Mouse (Mus musculus) forebrain, embryonic 10.5 days (tissue): ENCODE measurements around the gene Nfu1. TPM values are rescaled to one million over a fixed set of nuclear protein-coding genes. Genes with fewer than 3 reads are reported as not detected.
A peak's percentile ranks its signal among the peaks of the same experiment; 100 is the strongest.
"Not testable (repeated sequence)": the region's sequence is repeated elsewhere in the genome, so short reads cannot be mapped to it uniquely, and the experiment has no call there.

Experiments used
- DNase-seq: peaks from one replicate; pipeline ENCODE4 v3.0.0-alpha.2; 2017; ENCODE audit warnings: low spot score; ENCODE audit errors: extremely low spot score
- H3K27ac ChIP-seq: fragments of 300-500 bp; sonication (generic); 2 replicates; pipeline ENCODE4 v1.5.1; 2016; ENCODE audit warnings: mild to moderate bottlenecking
- H3K27me3 ChIP-seq: fragments of 300-500 bp; sonication (generic); 2 replicates; pipeline ENCODE4 v1.6.1; 2016; ENCODE audit warnings: mild to moderate bottlenecking; ENCODE audit not compliant: poor library complexity, severe bottlenecking
- H3K36me3 ChIP-seq: fragments of 300-500 bp; sonication (generic); replicated peaks from 2 replicates; pipeline ENCODE4 v1.6.1; 2016; ENCODE audit warnings: mild to moderate bottlenecking, moderate library complexity
- H3K4me1 ChIP-seq: fragments of 300-500 bp; sonication (generic); 2 replicates; pipeline ENCODE4 v1.6.1; 2016
- H3K4me3 ChIP-seq: fragments of 300-500 bp; sonication (generic); 2 replicates; pipeline ENCODE4 v1.5.1; 2016; ENCODE audit warnings: mild to moderate bottlenecking, moderate library complexity
- H3K9me3 ChIP-seq: fragments of 300-500 bp; sonication (generic); 2 replicates; pipeline ENCODE4 v1.6.1; 2016; ENCODE audit warnings: mild to moderate bottlenecking, moderate library complexity
- WGBS: fragments of 180-500 bp; shearing (Covaris S2); methylation state at CpG from one replicate; pipeline ENCODE4 v1.1.7; 2016; 5-methylcytosine and 5-hydroxymethylcytosine counted together
- polyA plus RNA-seq: library from polyadenylated mRNA; unstranded; fragments of >200 nt; fragmentation: Nextera tagmentation; extraction: Ambion mirVana; gene quantifications from 2 replicates; pipeline ENCODE4 v1.2.1, GENCODE M21; 2016

Gene Nfu1
- polyA plus RNA-seq, 1 experiment from 2014 or later: 88.2 TPM

- no peaks in the 10 kb centered on the region for H3K4me1 ChIP-seq
- H3K9me3 ChIP-seq: no peaks in the 10 kb centered on the region
- H3K27ac ChIP-seq: no peak overlapping the region
- H3K4me3 ChIP-seq: no peak overlapping the region
- peaks cover 34% of the 10 kb centered on the region for H3K36me3 ChIP-seq
- no peak for DNase-seq
- no peaks in the 10 kb centered on the region for H3K27me3 ChIP-seq
- 87% methylated on average over 3 of the region's 3 CpGs for WGBS
These were observed 23.4 kb downstream of the Nfu1 start for GRCm38 (mm10) chr6:87032401-87032800.

- H3K27ac ChIP-seq: no peak overlapping the region
- no peaks in the 10 kb centered on the region for H3K9me3 ChIP-seq
- H3K27me3 ChIP-seq: no peaks in the 10 kb centered on the region
- no peak for DNase-seq
- 96% methylated on average over 3 of the region's 3 CpGs for WGBS
- H3K4me1 ChIP-seq: no peaks in the 10 kb centered on the region
- H3K4me3 ChIP-seq: no peak overlapping the region
- H3K36me3 ChIP-seq: peaks cover 14% of the 10 kb centered on the region
These were observed 25.4 kb downstream of the Nfu1 start for GRCm38 (mm10) chr6:87034395-87034794.

GRCm38 (mm10) chr6:87037826-87038620 lies 29.0 kb downstream of the Nfu1 start:
- Histone ChIP-seq H3K9me3 (no peaks in the 10 kb centered on the region), H3K27ac (no peak overlapping the region), H3K27me3 (no peaks in the 10 kb centered on the region), H3K4me3 (no peak overlapping the region), H3K4me1 (peaks cover 12% of the 10 kb centered on the region; the same call in 1 of the 2 replicates), H3K36me3 (no peaks in the 10 kb centered on the region)
- 85% methylated on average over 10 of the region's 10 CpGs for whole genome bisulfite sequencing
- DNase-seq: no peak

GRCm38 (mm10) chr6:87039161-87039560 lies 30.1 kb downstream of the Nfu1 start:
- no peak overlapping the region for H3K27ac ChIP-seq
- H3K4me1 ChIP-seq: peaks cover 21% of the 10 kb centered on the region
- DNase-seq: no peak
- H3K9me3 ChIP-seq: no peaks in the 10 kb centered on the region
- WGBS: 90% methylated on average over 8 of the region's 8 CpGs
- H3K4me3 ChIP-seq: no peak overlapping the region
- H3K36me3 ChIP-seq: no peaks in the 10 kb centered on the region
- no peaks in the 10 kb centered on the region for H3K27me3 ChIP-seq

GRCm38 (mm10) chr6:87040971-87041370 lies 31.9 kb downstream of the Nfu1 start:
- WGBS: 88% methylated on average over 4 of the region's 4 CpGs
- Histone ChIP-seq H3K4me3 (no peak overlapping the region), H3K27me3 (no peaks in the 10 kb centered on the region), H3K9me3 (no peaks in the 10 kb centered on the region), H3K36me3 (no peaks in the 10 kb centered on the region), H3K27ac (0 out of 2 replicates have a peak overlapping the region, but pooled peaks have one; percentile 40), H3K4me1 (peaks cover 23% of the 10 kb centered on the region)
- no peak for DNase-seq

GRCm38 (mm10) chr6:87041431-87041830 lies 32.4 kb downstream of the Nfu1 start:
- DNase-seq: no peak
- H3K36me3 ChIP-seq: no peaks in the 10 kb centered on the region
- no peaks in the 10 kb centered on the region for H3K27me3 ChIP-seq
- no peaks in the 10 kb centered on the region for H3K9me3 ChIP-seq
- WGBS: 89% methylated on average over 7 of the region's 7 CpGs
- peak overlapping the region; percentile 77 for H3K4me3 ChIP-seq
- H3K27ac ChIP-seq: 0 out of 2 replicates have a peak overlapping the region, but pooled peaks have one; percentile 94
- peaks cover 23% of the 10 kb centered on the region for H3K4me1 ChIP-seq

GRCm38 (mm10) chr6:87042004-87042336 lies 32.9 kb downstream of the Nfu1 start:
- under 1% methylated on average over 11 of the region's 11 CpGs for WGBS
- Histone ChIP-seq H3K9me3 (no peaks in the 10 kb centered on the region), H3K36me3 (no peaks in the 10 kb centered on the region), H3K27me3 (no peaks in the 10 kb centered on the region), H3K27ac (peak overlapping the region; percentile 94), H3K4me3 (peak overlapping the region; percentile 77), H3K4me1 (peaks cover 23% of the 10 kb centered on the region)
- no peak for DNase-seq

- WGBS: under 1% methylated on average over 68 of the region's 68 CpGs
- peak; percentile 88 for DNase-seq
- H3K27ac ChIP-seq: peak within 1 kb of the TSS; percentile 94
- no peaks in the 10 kb centered on the region for H3K27me3 ChIP-seq
- no peaks in the 10 kb centered on the region for H3K9me3 ChIP-seq
- peak within 1 kb of the TSS; percentile 77 for H3K4me3 ChIP-seq
- peaks cover 1% of the 10 kb centered on the region; the same call in 1 of the 2 replicates for H3K36me3 ChIP-seq
- peaks cover 23% of the 10 kb centered on the region for H3K4me1 ChIP-seq
These were observed 33.5 kb downstream of the Nfu1 start, which contains the start of gene Gfpt1 for GRCm38 (mm10) chr6:87042337-87043130. Gfpt1 (plus strand) TSS chr6:87042846.

GRCm38 (mm10) chr6:87043131-87043516 lies 34.1 kb downstream of the Nfu1 start:
- peaks cover 23% of the 10 kb centered on the region for H3K4me1 ChIP-seq
- H3K4me3 ChIP-seq: peak overlapping the region; percentile 77
- H3K9me3 ChIP-seq: no peaks in the 10 kb centered on the region
- peak overlapping the region; percentile 94 for H3K27ac ChIP-seq
- DNase-seq: no peak
- H3K27me3 ChIP-seq: no peaks in the 10 kb centered on the region
- peaks cover 7% of the 10 kb centered on the region for H3K36me3 ChIP-seq
- WGBS: under 1% methylated on average over 9 of the region's 9 CpGs

GRCm38 (mm10) chr6:87044895-87045294 lies 35.9 kb downstream of the Nfu1 start:
- Histone ChIP-seq H3K27me3 (no peaks in the 10 kb centered on the region), H3K27ac (no peak overlapping the region), H3K36me3 (peaks cover 20% of the 10 kb centered on the region), H3K9me3 (no peaks in the 10 kb centered on the region), H3K4me1 (peaks cover 23% of the 10 kb centered on the region), H3K4me3 (no peak overlapping the region)
- no peak for DNase-seq
- 92% methylated on average over 2 of the region's 2 CpGs for WGBS

GRCm38 (mm10) chr6:87045507-87045906 lies 36.5 kb downstream of the Nfu1 start:
- Histone ChIP-seq H3K36me3 (peaks cover 20% of the 10 kb centered on the region), H3K27ac (no peak overlapping the region), H3K4me1 (peaks cover 23% of the 10 kb centered on the region), H3K27me3 (no peaks in the 10 kb centered on the region), H3K9me3 (no peaks in the 10 kb centered on the region), H3K4me3 (no peak overlapping the region)
- no peak for DNase-seq
- 70% methylated on average over 3 of the region's 3 CpGs for WGBS

- not testable (repeated sequence) for H3K4me1 ChIP-seq, H3K27ac ChIP-seq, H3K9me3 ChIP-seq, H3K27me3 ChIP-seq, DNase-seq, H3K4me3 ChIP-seq
- peaks cover 49% of the 10 kb centered on the region for H3K36me3 ChIP-seq
- WGBS: 95% methylated on average over 7 of the region's 7 CpGs
These were observed 39.7 kb downstream of the Nfu1 start for GRCm38 (mm10) chr6:87048712-87049111.

GRCm38 (mm10) chr6:87051886-87052425 lies 42.9 kb downstream of the Nfu1 start:
- DNase-seq: no peak
- no peak overlapping the region for H3K27ac ChIP-seq
- H3K9me3 ChIP-seq: no peaks in the 10 kb centered on the region
- no peaks in the 10 kb centered on the region for H3K27me3 ChIP-seq
- H3K36me3 ChIP-seq: peaks cover 78% of the 10 kb centered on the region
- H3K4me1 ChIP-seq: no peaks in the 10 kb centered on the region
- WGBS: 96% methylated on average over 10 of the region's 10 CpGs
- H3K4me3 ChIP-seq: no peak overlapping the region
